Mouse (Mus musculus) spleen, adult 2 months (tissue): ENCODE data around the gene Elmo1. TPM values are rescaled to one million over a fixed set of nuclear protein-coding genes. Genes with fewer than 3 reads are reported as not detected.

Source experiments
- DNase-seq, 2 experiments: peaks; one replicate each; pipeline versions ENCODE4 v3.0.0 to v3.0.0-alpha.2; 2012 to 2021; ENCODE audit warnings: low spot score in 2 of 2, low read depth in 1 of 2
- H3K27ac ChIP-seq: fragments of 200-500 bp; 2 replicates; pipeline ENCODE4 v1.5.1; 2012; ENCODE audit warnings: low read length, inconsistent platforms; ENCODE audit not compliant: insufficient read depth
- H3K27me3 ChIP-seq: fragments of 200-500 bp; 2 replicates; pipeline ENCODE4 v1.6.1; 2012; ENCODE audit warnings: mild to moderate bottlenecking, moderate library complexity, low read length, inconsistent platforms; ENCODE audit not compliant: control insufficient read depth, insufficient read depth
- H3K36me3 ChIP-seq: fragments of 200-500 bp; 2 replicates; pipeline ENCODE4 v1.6.1; 2012; ENCODE audit warnings: mild to moderate bottlenecking, low read length, inconsistent platforms; ENCODE audit not compliant: control insufficient read depth, insufficient read depth
- H3K4me1 ChIP-seq: fragments of 200-500 bp; 2 replicates; pipeline ENCODE4 v1.6.1; 2011; ENCODE audit warnings: inconsistent platforms; ENCODE audit not compliant: control insufficient read depth, insufficient read depth, insufficient read length
- H3K4me3 ChIP-seq: fragments of 200-500 bp; 2 replicates; pipeline ENCODE4 v1.5.1; 2011; ENCODE audit warnings: mild to moderate bottlenecking, inconsistent platforms; ENCODE audit not compliant: insufficient read depth, insufficient read length; ENCODE audit errors: extremely low read depth
- CTCF ChIP-seq: fragments of 200-500 bp; IDR thresholded peaks from 2 replicates; pipeline ENCODE4 v1.5.1; 2011; ENCODE audit warnings: mild to moderate bottlenecking, inconsistent platforms; ENCODE audit not compliant: insufficient read depth, insufficient read length, insufficient replicate concordance; ENCODE audit errors: extremely low read depth
- POLR2A ChIP-seq: fragments of 200-500 bp; IDR thresholded peaks from 2 replicates; pipeline ENCODE4 v1.6.1; 2011; ENCODE audit warnings: low read depth, low read length, inconsistent platforms
- WGBS: fragments of 180-500 bp; shearing (Covaris S2); methylation state at CpG from one replicate; pipeline ENCODE4 v1.1.7; 2018; 5-methylcytosine and 5-hydroxymethylcytosine counted together
- polyA plus RNA-seq: library from polyadenylated mRNA; depleted of rRNA; stranded (reverse); fragments of >200 nt; gene quantifications from 2 replicates; pipeline ENCODE4 v1.2.3, GENCODE M21; 2012

Elmo1 gene
- polyA plus RNA-seq, 1 experiment, result 33.3 TPM

GRCm38 (mm10) chr13:20100357-20100756 is 10.0 kb downstream of the Elmo1 start:
- H3K4me3 ChIP-seq, result no peak overlapping the region
- no peak for DNase-seq
- WGBS, result 60% methylated on average over 3 of the region's 3 CpGs
- peaks cover 1% of the 10 kb centered on the region; the same call in 1 of the 2 replicates for H3K36me3 ChIP-seq
- peaks cover 10% of the 10 kb centered on the region for H3K4me1 ChIP-seq
- no peak for TF ChIP-seq CTCF
- no peak for TF ChIP-seq POLR2A
- H3K27me3 ChIP-seq, result no peaks in the 10 kb centered on the region
- H3K27ac ChIP-seq, result no peak overlapping the region

DNA sequence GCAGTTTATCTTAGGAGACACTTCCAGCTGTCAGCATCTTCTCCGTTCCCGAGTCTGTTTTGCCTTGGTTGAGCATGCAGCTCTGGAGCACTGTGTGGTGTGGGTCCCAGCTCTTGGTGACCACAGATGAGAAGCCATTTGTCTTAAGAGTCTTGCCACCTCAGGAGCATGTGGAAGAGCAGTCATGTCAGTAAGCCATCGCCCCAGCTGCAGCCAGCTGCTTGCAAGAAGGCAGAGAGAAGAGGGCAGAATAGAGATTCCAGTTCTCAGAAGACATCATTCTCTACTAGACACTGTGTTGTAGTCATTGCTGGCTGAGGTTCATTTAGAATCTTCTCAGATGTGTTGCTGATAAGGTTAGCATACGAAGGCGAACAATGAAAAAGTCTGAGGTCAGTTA is 11.3 kb downstream of the Elmo1 start:
- H3K36me3 ChIP-seq, result peaks cover 1% of the 10 kb centered on the region; the same call in 1 of the 2 replicates
- H3K27me3 ChIP-seq, result no peaks in the 10 kb centered on the region
- H3K27ac ChIP-seq, result no peak overlapping the region
- peaks cover 8% of the 10 kb centered on the region for H3K4me1 ChIP-seq
- H3K4me3 ChIP-seq, result no peak overlapping the region
- TF ChIP-seq POLR2A (no peak), CTCF (no peak)
- WGBS, result 87% methylated on average over 5 of the region's 5 CpGs
- no peak for DNase-seq

GRCm38 (mm10) chr13:20104791-20105190 is 14.4 kb downstream of the Elmo1 start:
- Histone ChIP-seq H3K4me1 (no peaks in the 10 kb centered on the region; the same call in 1 of the 2 replicates), H3K27ac (no peak overlapping the region), H3K36me3 (peaks cover 1% of the 10 kb centered on the region; the same call in 1 of the 2 replicates), H3K27me3 (no peaks in the 10 kb centered on the region), H3K4me3 (no peak overlapping the region)
- no peak for DNase-seq
- 69% methylated on average over 2 of the region's 2 CpGs for WGBS
- TF ChIP-seq CTCF, result no peak
- TF ChIP-seq POLR2A, result no peak

- DNase-seq, result no peak
- no peak overlapping the region for H3K27ac ChIP-seq
- no peak for TF ChIP-seq POLR2A
- TF ChIP-seq CTCF, result no peak
- H3K27me3 ChIP-seq, result no peaks in the 10 kb centered on the region
- H3K4me1 ChIP-seq, result no peaks in the 10 kb centered on the region; the same call in 1 of the 2 replicates
- WGBS, result 93% methylated on average over 2 of the region's 2 CpGs
- H3K4me3 ChIP-seq, result no peak overlapping the region
- H3K36me3 ChIP-seq, result peaks cover 1% of the 10 kb centered on the region; the same call in 1 of the 2 replicates
Observed at GRCm38 (mm10) chr13:20105996-20106395, 15.6 kb downstream of the Elmo1 start.

DNA sequence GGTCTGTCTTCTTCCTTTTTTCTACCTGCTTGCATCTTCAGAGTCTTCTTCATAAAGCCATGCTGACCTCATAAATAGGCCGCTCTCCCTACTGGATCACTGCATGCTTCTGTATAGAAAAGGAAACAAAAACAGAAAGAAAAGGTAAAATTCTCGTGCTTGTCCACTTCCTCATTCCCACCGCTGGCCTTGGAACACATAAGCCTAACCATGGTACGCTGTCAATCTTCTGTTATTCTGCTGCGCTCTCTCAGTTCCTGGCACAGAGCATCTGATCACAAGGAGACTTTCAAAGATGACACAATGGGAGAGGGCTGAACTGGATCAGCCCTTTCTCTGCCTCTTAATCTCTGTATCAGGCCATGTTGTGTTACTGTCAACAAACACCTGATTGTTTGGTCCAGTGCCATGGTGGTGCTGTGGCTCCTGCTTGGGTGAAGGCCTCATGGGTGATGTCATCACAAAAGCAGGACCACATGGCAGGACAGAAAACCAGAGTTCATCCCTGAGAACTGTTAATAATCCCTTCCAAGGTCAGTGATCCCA is 17.6 kb downstream of the Elmo1 start:
- WGBS, result 64% methylated on average over 5 of the region's 5 CpGs
- TF ChIP-seq POLR2A (no peak), CTCF (no peak)
- Histone ChIP-seq H3K27ac (no peak overlapping the region), H3K4me3 (no peak overlapping the region), H3K36me3 (no peaks in the 10 kb centered on the region), H3K27me3 (no peaks in the 10 kb centered on the region), H3K4me1 (peaks cover 3% of the 10 kb centered on the region)
- DNase-seq, result no peak

DNA sequence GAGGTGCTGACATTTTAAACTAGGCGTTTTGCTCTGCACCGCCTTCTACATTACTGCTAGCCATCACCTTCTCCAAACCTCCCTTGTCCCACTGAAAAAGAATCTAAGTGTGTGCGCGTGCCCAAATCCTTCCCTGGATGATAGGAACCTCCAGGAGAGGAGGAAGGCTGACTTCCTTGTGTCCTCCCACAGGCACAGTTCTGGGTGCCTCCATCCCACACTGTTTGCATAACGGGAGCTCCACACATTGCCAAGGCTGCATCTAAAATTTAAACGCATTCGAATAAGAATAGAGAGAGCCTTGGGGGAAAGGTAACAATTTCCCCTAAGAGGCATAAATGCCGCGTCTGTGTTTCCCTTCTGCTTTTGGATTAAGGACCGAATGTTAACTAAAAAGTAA is 18.6 kb downstream of the Elmo1 start:
- no peaks in the 10 kb centered on the region for H3K36me3 ChIP-seq
- H3K27ac ChIP-seq, result no peak overlapping the region
- peaks cover 3% of the 10 kb centered on the region for H3K4me1 ChIP-seq
- DNase-seq, result no peak
- H3K4me3 ChIP-seq, result no peak overlapping the region
- no peak for TF ChIP-seq CTCF
- no peak for TF ChIP-seq POLR2A
- 80% methylated on average over 10 of the region's 10 CpGs for WGBS
- no peaks in the 10 kb centered on the region for H3K27me3 ChIP-seq

DNA sequence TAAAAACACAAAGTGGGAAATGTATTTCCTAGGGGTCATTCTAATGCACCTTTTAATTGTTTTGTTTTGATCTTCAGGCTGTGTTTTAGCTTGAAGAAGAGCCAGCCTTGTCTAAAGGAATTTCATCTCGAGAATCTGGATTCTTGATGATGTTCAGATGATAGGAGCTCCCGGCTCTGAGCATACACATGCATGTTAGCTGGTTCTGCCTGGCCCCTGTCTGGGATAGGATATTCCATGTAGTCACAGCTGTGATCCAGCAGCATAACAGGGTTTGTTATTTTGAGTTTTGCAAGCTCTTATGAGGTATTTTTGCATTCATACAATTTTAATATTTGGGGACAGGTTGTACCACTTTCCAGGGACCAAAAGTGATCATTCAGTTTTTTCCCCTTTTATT is 19.1 kb downstream of the Elmo1 start:
- Histone ChIP-seq H3K4me1 (peaks cover 5% of the 10 kb centered on the region), H3K27ac (no peak overlapping the region), H3K36me3 (no peaks in the 10 kb centered on the region), H3K27me3 (no peaks in the 10 kb centered on the region), H3K4me3 (no peak overlapping the region)
- TF ChIP-seq CTCF (no peak), POLR2A (no peak)
- WGBS, result 72% methylated on average over 2 of the region's 2 CpGs
- DNase-seq, result no peak
